Mouse (Mus musculus) spleen, adult 2 months (tissue): ENCODE measurements around the gene Hivep3. TPM values are rescaled to one million over a fixed set of nuclear protein-coding genes. Genes with fewer than 3 reads are reported as not detected.

Experiments used
- DNase-seq, 2 experiments: peaks; one replicate each; pipeline versions ENCODE4 v3.0.0 to v3.0.0-alpha.2; 2012 to 2021; ENCODE audit warnings: low spot score in 2 of 2, low read depth in 1 of 2
- H3K27ac ChIP-seq: fragments of 200-500 bp; 2 replicates; pipeline ENCODE4 v1.5.1; 2012; ENCODE audit warnings: low read length, inconsistent platforms; ENCODE audit not compliant: insufficient read depth
- H3K27me3 ChIP-seq: fragments of 200-500 bp; 2 replicates; pipeline ENCODE4 v1.6.1; 2012; ENCODE audit warnings: mild to moderate bottlenecking, moderate library complexity, low read length, inconsistent platforms; ENCODE audit not compliant: control insufficient read depth, insufficient read depth
- H3K36me3 ChIP-seq: fragments of 200-500 bp; 2 replicates; pipeline ENCODE4 v1.6.1; 2012; ENCODE audit warnings: mild to moderate bottlenecking, low read length, inconsistent platforms; ENCODE audit not compliant: control insufficient read depth, insufficient read depth
- H3K4me1 ChIP-seq: fragments of 200-500 bp; 2 replicates; pipeline ENCODE4 v1.6.1; 2011; ENCODE audit warnings: inconsistent platforms; ENCODE audit not compliant: control insufficient read depth, insufficient read depth, insufficient read length
- H3K4me3 ChIP-seq: fragments of 200-500 bp; 2 replicates; pipeline ENCODE4 v1.5.1; 2011; ENCODE audit warnings: mild to moderate bottlenecking, inconsistent platforms; ENCODE audit not compliant: insufficient read depth, insufficient read length; ENCODE audit errors: extremely low read depth
- CTCF ChIP-seq: fragments of 200-500 bp; IDR thresholded peaks from 2 replicates; pipeline ENCODE4 v1.5.1; 2011; ENCODE audit warnings: mild to moderate bottlenecking, inconsistent platforms; ENCODE audit not compliant: insufficient read depth, insufficient read length, insufficient replicate concordance; ENCODE audit errors: extremely low read depth
- POLR2A ChIP-seq: fragments of 200-500 bp; IDR thresholded peaks from 2 replicates; pipeline ENCODE4 v1.6.1; 2011; ENCODE audit warnings: low read depth, low read length, inconsistent platforms
- WGBS: fragments of 180-500 bp; shearing (Covaris S2); methylation state at CpG from one replicate; pipeline ENCODE4 v1.1.7; 2018; 5-methylcytosine and 5-hydroxymethylcytosine counted together
- polyA plus RNA-seq: library from polyadenylated mRNA; depleted of rRNA; stranded (reverse); fragments of >200 nt; gene quantifications from 2 replicates; pipeline ENCODE4 v1.2.3, GENCODE M21; 2012

Gene Hivep3
- polyA plus RNA-seq, 1 experiment = 8.7 TPM

- H3K27me3 ChIP-seq = no peaks in the 10 kb centered on the region
- TF ChIP-seq POLR2A (no peak), CTCF (no peak)
- H3K4me3 ChIP-seq = no peak overlapping the region
- peaks cover 4% of the 10 kb centered on the region; the same call in 1 of the 2 replicates for H3K4me1 ChIP-seq
- DNase-seq = no peak
- 88% methylated on average over 4 of the region's 4 CpGs for WGBS
- no peak overlapping the region for H3K27ac ChIP-seq
- no peaks in the 10 kb centered on the region for H3K36me3 ChIP-seq
Observed at GRCm38 (mm10) chr4:120023221-120023840, 289.7 kb downstream of the Hivep3 start.

GRCm38 (mm10) chr4:120024071-120024470 is 290.5 kb downstream of the Hivep3 start:
- Histone ChIP-seq H3K36me3 (no peaks in the 10 kb centered on the region), H3K27ac (no peak overlapping the region), H3K4me1 (peaks cover 4% of the 10 kb centered on the region; the same call in 1 of the 2 replicates), H3K27me3 (no peaks in the 10 kb centered on the region), H3K4me3 (no peak overlapping the region)
- no peak for DNase-seq
- TF ChIP-seq CTCF (no peak), POLR2A (no peak)
- WGBS = 88% methylated on average over 10 of the region's 10 CpGs

- Histone ChIP-seq H3K27ac (no peak overlapping the region), H3K27me3 (no peaks in the 10 kb centered on the region), H3K36me3 (no peaks in the 10 kb centered on the region), H3K4me1 (peaks cover 2% of the 10 kb centered on the region; the same call in 1 of the 2 replicates), H3K4me3 (no peak overlapping the region)
- 90% methylated on average over 1 of the region's 1 CpGs for WGBS
- TF ChIP-seq POLR2A (no peak), CTCF (no peak)
- DNase-seq = no peak
Observed at GRCm38 (mm10) chr4:120027671-120028070, 294.1 kb downstream of the Hivep3 start.

- Histone ChIP-seq H3K4me1 (peaks cover 11% of the 10 kb centered on the region), H3K27me3 (no peaks in the 10 kb centered on the region)
Observed at GRCm38 (mm10) chr4:120029937-120030336, 296.4 kb downstream of the Hivep3 start.

GRCm38 (mm10) chr4:120032320-120032983 is 298.9 kb downstream of the Hivep3 start:
- H3K27ac ChIP-seq = peak overlapping the region; percentile 15; the same call in 1 of the 2 replicates
- no peaks in the 10 kb centered on the region for H3K36me3 ChIP-seq
- WGBS = 12% methylated on average over 70 of the region's 70 CpGs
- DNase-seq = peak in 1 of 2 experiments; percentile 46
- H3K4me1 ChIP-seq = peaks cover 18% of the 10 kb centered on the region
- no peaks in the 10 kb centered on the region for H3K27me3 ChIP-seq
- H3K4me3 ChIP-seq = peak overlapping the region; percentile 88
- no peak for TF ChIP-seq CTCF
- TF ChIP-seq POLR2A = no peak

More at GRCm38 (mm10) chr4:120029937-120030336, 296.4 kb downstream of the Hivep3 start:
- DNase-seq = no peak
- Histone ChIP-seq H3K27ac (no peak overlapping the region), H3K36me3 (no peaks in the 10 kb centered on the region), H3K4me3 (no peak overlapping the region)
- WGBS = 71% methylated on average over 1 of the region's 1 CpGs
- TF ChIP-seq POLR2A (no peak), CTCF (no peak)

- TF ChIP-seq POLR2A (no peak), CTCF (no peak)
Observed at GRCm38 (mm10) chr4:120032984-120033355, 299.4 kb downstream of the Hivep3 start.

GRCm38 (mm10) chr4:120036294-120036693 is 302.7 kb downstream of the Hivep3 start:
- 90% methylated on average over 4 of the region's 4 CpGs for WGBS

More at GRCm38 (mm10) chr4:120032984-120033355, 299.4 kb downstream of the Hivep3 start:
- peaks cover 18% of the 10 kb centered on the region for H3K4me1 ChIP-seq
- H3K4me3 ChIP-seq = peak overlapping the region; percentile 88
- no peaks in the 10 kb centered on the region for H3K27me3 ChIP-seq
- WGBS = under 1% methylated on average over 38 of the region's 38 CpGs
- no peaks in the 10 kb centered on the region for H3K36me3 ChIP-seq
- no peak for DNase-seq
- no peak overlapping the region; the same call in 1 of the 2 replicates for H3K27ac ChIP-seq

More at GRCm38 (mm10) chr4:120036294-120036693, 302.7 kb downstream of the Hivep3 start:
- Histone ChIP-seq H3K36me3 (no peaks in the 10 kb centered on the region), H3K27ac (no peak overlapping the region), H3K27me3 (no peaks in the 10 kb centered on the region), H3K4me1 (peaks cover 18% of the 10 kb centered on the region), H3K4me3 (no peak overlapping the region)
- DNase-seq = no peak
- no peak for TF ChIP-seq CTCF
- TF ChIP-seq POLR2A = no peak
